Mouse (Mus musculus) lung, postnatal 0 days (tissue): Measurements from ENCODE around the gene Fam89b.

Experiments used
- CTCF ChIP-seq: IDR thresholded peaks from 2 replicates; pipeline ENCODE4 v1.5.1; 2016; ENCODE audit warnings: antibody characterized with exemption, mild to moderate bottlenecking
- EP300 ChIP-seq: IDR thresholded peaks from 2 replicates; pipeline ENCODE4 v1.6.1; 2016; ENCODE audit warnings: antibody characterized with exemption, mild to moderate bottlenecking, control low read depth

DNA sequence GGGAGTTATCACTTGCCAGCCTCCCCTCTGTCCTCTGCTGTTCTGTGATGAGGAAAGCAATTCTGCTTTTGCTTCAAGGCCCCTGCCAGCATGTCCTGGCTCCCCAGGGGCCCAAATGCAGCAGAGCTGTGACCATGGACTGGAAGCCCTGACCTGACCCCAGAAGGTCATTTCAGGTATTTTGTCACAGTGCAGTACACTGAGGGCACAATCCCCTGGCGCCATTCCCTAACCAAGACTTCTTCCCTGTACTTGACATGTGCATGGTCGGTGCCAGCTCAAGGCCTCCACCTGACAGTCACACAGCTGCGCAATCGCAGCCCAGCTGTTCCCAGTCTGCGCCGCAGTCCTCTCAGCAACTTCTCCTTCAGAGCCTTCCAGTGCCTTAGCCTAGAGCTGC lies 33.7 kb upstream of the Fam89b start:
- TF ChIP-seq EP300 = no peak
- no peak for TF ChIP-seq CTCF
